Mouse (Mus musculus) midbrain, postnatal 0 days (tissue): ENCODE measurements at regions not wholly inside any gene's neighbourhood (a gene's known extent, or its start where the extent isn't known, plus 50 kb on each side); places are given as distances from the start of the nearest gene placed in this dataset.
"Not testable (repeated sequence)": the region's sequence is repeated elsewhere in the genome, so short reads cannot be mapped to it uniquely, and the experiment has no call there.

Source experiments
- ATAC-seq: fragments of 200-750 bp; cut with Nextera tagmentation; 2 replicates; pipeline ENCODE4 v1.8.0; 2017; ENCODE audit warnings: moderate number of reproducible peaks, mild to moderate bottlenecking, moderate TSS enrichment, moderate library complexity; ENCODE audit not compliant: low FRiP score
- DNase-seq: peaks from one replicate; pipeline ENCODE4 v3.0.0-alpha.2; 2015; ENCODE audit warnings: low spot score
- H3K27ac ChIP-seq: fragments of 300-500 bp; sonication (generic); 2 replicates; pipeline ENCODE4 v1.5.1; 2014; ENCODE audit warnings: low read depth, mild to moderate bottlenecking, low read length, mixed read lengths
- H3K27me3 ChIP-seq: fragments of 300-500 bp; sonication (generic); 2 replicates; pipeline ENCODE4 v1.6.1; 2014; ENCODE audit warnings: low read length, control low read depth, mixed read lengths; ENCODE audit not compliant: insufficient read depth
- H3K36me3 ChIP-seq: fragments of 300-500 bp; sonication (generic); 2 replicates; pipeline ENCODE4 v1.6.1; 2014; ENCODE audit warnings: low read length, control low read depth, mixed read lengths; ENCODE audit not compliant: insufficient read depth
- H3K4me1 ChIP-seq: fragments of 300-500 bp; sonication (generic); 2 replicates; pipeline ENCODE4 v1.6.1; 2014; ENCODE audit warnings: mild to moderate bottlenecking, control low read depth, antibody characterized with exemption, low read length, mixed read lengths; ENCODE audit not compliant: insufficient read depth
- H3K4me2 ChIP-seq: fragments of 300-500 bp; sonication (generic); 2 replicates; pipeline ENCODE4 v1.6.1; 2014; ENCODE audit warnings: low read depth, mild to moderate bottlenecking, low read length, mixed read lengths; ENCODE audit not compliant: poor library complexity, severe bottlenecking
- H3K4me3 ChIP-seq: fragments of 300-500 bp; sonication (generic); 2 replicates; pipeline ENCODE4 v1.5.1; 2014; ENCODE audit warnings: low read depth, mild to moderate bottlenecking, low read length, moderate library complexity
- H3K9ac ChIP-seq: fragments of 300-500 bp; sonication (generic); replicated peaks from 2 replicates; pipeline ENCODE4 v1.6.1; 2014; ENCODE audit warnings: mild to moderate bottlenecking, low read length, moderate library complexity, mixed read lengths; ENCODE audit not compliant: poor library complexity, severe bottlenecking
- H3K9me3 ChIP-seq: fragments of 300-500 bp; sonication (generic); 2 replicates; pipeline ENCODE4 v1.6.1; 2016; ENCODE audit warnings: low read length, control low read depth
- CTCF ChIP-seq: IDR thresholded peaks from 2 replicates; pipeline ENCODE4 v1.5.1; 2016; ENCODE audit warnings: antibody characterized with exemption, mild to moderate bottlenecking
- WGBS: fragments of 180-500 bp; shearing (Covaris S2); extraction: QIAGEN DNeasy Blood & Tissue Kit; methylation state at CpG from one replicate; pipeline ENCODE4 v1.1.7; 2014; 5-methylcytosine and 5-hydroxymethylcytosine counted together

DNA sequence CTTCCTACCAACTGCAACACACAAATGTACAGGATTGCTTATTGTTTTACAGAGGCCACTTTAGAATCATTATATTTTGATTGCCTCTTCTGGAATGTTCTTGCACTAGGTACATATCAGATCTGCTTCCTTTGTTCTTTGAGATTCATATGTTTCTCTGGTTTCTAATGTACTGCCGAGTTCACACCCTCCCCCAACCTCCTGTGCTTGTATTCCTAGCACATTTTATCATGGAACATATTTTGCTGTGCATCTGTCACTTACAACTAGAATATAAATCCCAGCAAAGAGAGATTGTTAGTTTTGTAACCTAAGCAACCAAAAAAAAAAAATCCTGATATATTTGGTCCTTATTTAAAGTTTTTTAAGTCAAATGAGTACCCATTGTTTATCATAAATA lies 141.4 kb upstream of the Lrp1b start:
- DNase-seq (no peak), ATAC-seq (no peak)
- Histone ChIP-seq H3K9me3 (no peaks in the 10 kb centered on the region), H3K27me3 (no peaks in the 10 kb centered on the region), H3K4me3 (no peak overlapping the region), H3K36me3 (no peaks in the 10 kb centered on the region), H3K4me1 (no peaks in the 10 kb centered on the region), H3K4me2 (no peak overlapping the region), H3K27ac (no peak overlapping the region), H3K9ac (no peak overlapping the region)
- WGBS: 75% methylated on average over 1 of the region's 1 CpGs
- no peak for TF ChIP-seq CTCF

DNA sequence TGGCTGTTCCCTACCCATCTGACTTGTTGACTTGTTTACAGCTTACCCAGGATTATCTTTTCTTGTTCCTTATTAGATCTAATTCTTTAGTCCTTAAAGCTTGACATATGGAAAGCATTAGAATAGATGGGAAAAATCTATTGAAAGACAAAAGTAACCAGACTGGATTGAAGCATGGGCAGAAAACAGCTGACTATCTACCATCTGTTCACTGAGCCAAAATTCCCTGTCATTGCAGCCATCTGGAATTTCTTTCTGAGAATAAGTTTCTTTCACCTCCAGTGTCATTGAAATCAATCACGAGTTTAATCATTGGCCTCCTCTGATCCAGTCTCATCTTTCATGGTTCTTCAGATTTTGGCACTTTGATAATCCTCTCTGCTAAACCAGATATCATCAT lies 130.6 kb upstream of the Lrp1b start:
- WGBS: 64% methylated on average over 1 of the region's 1 CpGs
- ATAC-seq: no peak
- TF ChIP-seq CTCF: no peak

DNA sequence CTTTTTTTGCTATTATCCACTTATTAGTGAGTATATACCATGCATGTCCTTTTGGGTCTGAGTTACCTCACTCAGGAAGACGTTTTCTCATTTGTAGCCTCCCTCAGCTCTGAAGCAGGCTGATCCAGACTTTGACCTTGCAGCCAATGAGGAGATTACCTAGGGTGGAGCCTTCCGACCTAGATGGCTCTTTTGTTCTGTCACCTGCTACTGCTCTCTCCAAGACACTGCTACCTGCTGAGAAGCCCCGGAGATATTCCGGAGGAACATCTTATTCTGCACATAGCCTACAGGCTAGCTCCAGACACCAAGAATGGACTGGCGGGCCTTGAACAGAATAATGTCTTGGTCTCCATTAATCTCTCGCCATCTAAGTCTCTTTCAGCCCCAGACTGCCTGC lies 87.1 kb upstream of the Lrp1b start:
- H3K9me3 ChIP-seq, H3K4me3 ChIP-seq: not testable (repeated sequence)

More for the DNA sequence above, 130.6 kb upstream of the Lrp1b start:
- no peaks in the 10 kb centered on the region for H3K36me3 ChIP-seq
- H3K4me3 ChIP-seq: no peak overlapping the region
- no peaks in the 10 kb centered on the region for H3K4me1 ChIP-seq
- no peak overlapping the region for H3K27ac ChIP-seq
- H3K27me3 ChIP-seq: no peaks in the 10 kb centered on the region
- H3K9ac ChIP-seq: no peak overlapping the region
- H3K4me2 ChIP-seq: no peak overlapping the region
- DNase-seq: peak; percentile 33
- H3K9me3 ChIP-seq: no peaks in the 10 kb centered on the region

More for the DNA sequence above, 87.1 kb upstream of the Lrp1b start:
- DNase-seq, H3K4me2 ChIP-seq, H3K4me1 ChIP-seq, H3K36me3 ChIP-seq, H3K27ac ChIP-seq, H3K9ac ChIP-seq, H3K27me3 ChIP-seq, ATAC-seq: not testable (repeated sequence)
- WGBS: 78% methylated on average over 6 of the region's 6 CpGs
